Mouse (Mus musculus) thymus, adult 2 months (tissue): ENCODE measurements at regions not wholly inside any gene's neighbourhood (a gene's known extent, or its start where the extent isn't known, plus 50 kb on each side); places are given as distances from the start of the nearest gene placed in this dataset.

ENCODE experiments used
- DNase-seq: peaks from one replicate; pipeline ENCODE4 v3.0.0; 2021
- H3K27ac ChIP-seq: fragments of 200-500 bp; 2 replicates; pipeline ENCODE4 v1.5.1; 2012; ENCODE audit warnings: low read length, control low read depth; ENCODE audit not compliant: control insufficient read depth, insufficient read depth
- H3K27me3 ChIP-seq: fragments of 200-500 bp; 2 replicates; pipeline ENCODE4 v1.6.1; 2012; ENCODE audit warnings: mild to moderate bottlenecking, low read length, moderate library complexity, mixed read lengths; ENCODE audit not compliant: control insufficient read depth, insufficient read depth
- H3K36me3 ChIP-seq: fragments of 200-500 bp; 2 replicates; pipeline ENCODE4 v1.6.1; 2012; ENCODE audit warnings: mild to moderate bottlenecking, low read length, moderate library complexity; ENCODE audit not compliant: control insufficient read depth, insufficient read depth
- H3K4me1 ChIP-seq: fragments of 200-500 bp; replicated peaks from 2 replicates; pipeline ENCODE4 v1.6.1; 2012; ENCODE audit warnings: low read length; ENCODE audit not compliant: control insufficient read depth, insufficient read depth
- H3K4me3 ChIP-seq: fragments of 200-500 bp; 2 replicates; pipeline ENCODE4 v1.5.1; 2012; ENCODE audit warnings: mild to moderate bottlenecking, low read length, control low read depth, moderate library complexity; ENCODE audit not compliant: control insufficient read depth, insufficient read depth
- CTCF ChIP-seq: fragments of 200-500 bp; IDR thresholded peaks from 2 replicates; pipeline ENCODE4 v1.5.1; 2012; ENCODE audit warnings: mild to moderate bottlenecking, control low read depth, low read length, moderate library complexity, borderline replicate concordance; ENCODE audit not compliant: control insufficient read depth, poor library complexity, insufficient read depth; ENCODE audit errors: extremely low read depth
- POLR2A ChIP-seq: fragments of 200-500 bp; IDR thresholded peaks from 2 replicates; pipeline ENCODE4 v1.6.1; 2012; ENCODE audit warnings: mild to moderate bottlenecking, low read length, control low read depth, moderate library complexity; ENCODE audit not compliant: control insufficient read depth, poor library complexity, insufficient read depth; ENCODE audit errors: extremely low read depth
- WGBS: fragments of 180-500 bp; shearing (Covaris S2); methylation state at CpG from one replicate; pipeline ENCODE4 v1.1.7; 2018; 5-methylcytosine and 5-hydroxymethylcytosine counted together

GRCm38 (mm10) chr14:48738641-48739040, 65.0 kb upstream of the Otx2 start:
- Histone ChIP-seq H3K27me3 (no peaks in the 10 kb centered on the region), H3K27ac (no peak overlapping the region), H3K36me3 (no peaks in the 10 kb centered on the region), H3K4me1 (no peaks in the 10 kb centered on the region), H3K4me3 (no peak overlapping the region)
- no peak for DNase-seq
- TF ChIP-seq POLR2A (no peak), CTCF (no peak)
- 95% methylated on average over 10 of the region's 10 CpGs for WGBS

- no peak for DNase-seq
- no peaks in the 10 kb centered on the region for H3K36me3 ChIP-seq
- TF ChIP-seq POLR2A = no peak
- TF ChIP-seq CTCF = no peak
- no peak overlapping the region for H3K27ac ChIP-seq
- H3K27me3 ChIP-seq = no peaks in the 10 kb centered on the region
- no peaks in the 10 kb centered on the region for H3K4me1 ChIP-seq
- 91% methylated on average over 10 of the region's 10 CpGs for WGBS
- H3K4me3 ChIP-seq = no peak overlapping the region
These were observed 64.6 kb upstream of the Otx2 start for GRCm38 (mm10) chr14:48738213-48738612.

GRCm38 (mm10) chr14:48736969-48737860, 63.6 kb upstream of the Otx2 start:
- no peak for TF ChIP-seq CTCF
- no peak for TF ChIP-seq POLR2A
- H3K36me3 ChIP-seq = no peaks in the 10 kb centered on the region
- WGBS = 82% methylated on average over 14 of the region's 14 CpGs
- no peak overlapping the region for H3K4me3 ChIP-seq
- no peaks in the 10 kb centered on the region for H3K27me3 ChIP-seq
- H3K27ac ChIP-seq = no peak overlapping the region
- H3K4me1 ChIP-seq = no peaks in the 10 kb centered on the region
- DNase-seq = no peak

GRCm38 (mm10) chr14:48736211-48736610, 62.6 kb upstream of the Otx2 start:
- no peak for TF ChIP-seq CTCF
- TF ChIP-seq POLR2A = no peak
- no peak for DNase-seq
- H3K36me3 ChIP-seq = no peaks in the 10 kb centered on the region
- no peak overlapping the region for H3K4me3 ChIP-seq
- H3K27me3 ChIP-seq = no peaks in the 10 kb centered on the region
- 89% methylated on average over 6 of the region's 6 CpGs for WGBS
- H3K4me1 ChIP-seq = no peaks in the 10 kb centered on the region
- H3K27ac ChIP-seq = no peak overlapping the region

- H3K4me1 ChIP-seq = no peaks in the 10 kb centered on the region
- no peak for DNase-seq
- WGBS = 99% methylated on average over 2 of the region's 2 CpGs
- H3K27me3 ChIP-seq = no peaks in the 10 kb centered on the region
- H3K27ac ChIP-seq = no peak overlapping the region
- no peak overlapping the region for H3K4me3 ChIP-seq
- no peaks in the 10 kb centered on the region for H3K36me3 ChIP-seq
- TF ChIP-seq CTCF (no peak), POLR2A (no peak)
These were observed 56.4 kb upstream of the Otx2 start for GRCm38 (mm10) chr14:48729996-48730395.
